Mouse (Mus musculus): Measurements from ENCODE around the gene Vrk2.
A peak's percentile ranks its signal among the peaks of the same experiment; 100 is the strongest.

Gene Vrk2

DNA sequence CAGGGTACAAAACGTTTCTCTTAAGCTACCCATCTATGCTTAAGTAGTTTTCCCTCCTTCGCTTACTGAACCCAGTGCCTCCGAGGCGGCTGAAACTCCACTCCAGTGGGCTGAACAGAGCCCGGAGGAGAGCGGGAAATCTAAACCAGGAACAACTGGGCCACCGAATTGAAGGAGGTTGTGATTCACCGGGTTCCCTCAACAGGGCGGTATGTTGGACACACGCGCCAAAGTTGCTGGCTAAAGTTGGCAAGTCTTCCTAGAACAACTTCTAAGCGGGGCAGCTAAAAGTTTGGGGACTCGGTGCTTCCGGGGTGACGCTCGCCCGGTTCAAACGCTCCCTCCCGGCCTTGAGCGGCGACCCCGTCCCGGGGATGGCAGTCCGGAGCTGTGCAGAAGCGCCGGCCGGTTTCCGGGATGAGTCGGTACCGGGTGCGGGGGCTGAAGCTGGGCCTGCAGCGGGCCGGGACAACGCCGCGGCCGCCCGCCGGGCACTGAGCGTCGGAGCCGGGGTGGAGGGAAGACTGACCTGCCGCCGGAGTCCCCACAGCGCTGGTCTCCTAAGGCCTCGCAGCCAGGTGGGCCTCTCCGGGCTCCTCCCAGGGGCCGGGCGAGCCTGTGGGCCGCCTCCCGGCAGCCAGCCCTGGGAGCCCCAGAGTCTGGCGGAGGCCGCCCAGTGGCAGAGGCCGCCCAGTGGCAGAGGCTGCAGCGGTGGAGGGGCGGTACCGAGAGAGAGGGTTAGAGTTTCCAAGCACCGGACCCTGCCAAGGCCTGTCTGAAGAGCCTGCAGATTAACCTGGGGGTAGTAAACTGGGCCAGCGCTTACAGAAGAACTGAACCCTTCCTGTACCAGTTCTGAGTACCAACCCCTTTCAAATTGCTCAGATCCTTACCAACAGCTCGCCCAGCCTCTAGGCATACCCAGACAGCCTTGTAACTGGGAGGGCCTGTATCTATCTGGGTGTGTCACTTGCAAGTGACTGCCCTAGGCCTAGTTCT lies at the start of gene Vrk2, which contains the start of gene Gm6899:
Gene Vrk2, minus strand, starts transcription at position 939 of the 999 bp plus-strand sequence.
Gene Gm6899, plus strand, starts transcription at position 181 of the 999 bp plus-strand sequence.
- DNase-seq: peak; percentile 89

- no peak for DNase-seq
Measured at GRCm38 (mm10) chr11:26642141-26642540, 48.3 kb upstream of the Vrk2 start.

DNA sequence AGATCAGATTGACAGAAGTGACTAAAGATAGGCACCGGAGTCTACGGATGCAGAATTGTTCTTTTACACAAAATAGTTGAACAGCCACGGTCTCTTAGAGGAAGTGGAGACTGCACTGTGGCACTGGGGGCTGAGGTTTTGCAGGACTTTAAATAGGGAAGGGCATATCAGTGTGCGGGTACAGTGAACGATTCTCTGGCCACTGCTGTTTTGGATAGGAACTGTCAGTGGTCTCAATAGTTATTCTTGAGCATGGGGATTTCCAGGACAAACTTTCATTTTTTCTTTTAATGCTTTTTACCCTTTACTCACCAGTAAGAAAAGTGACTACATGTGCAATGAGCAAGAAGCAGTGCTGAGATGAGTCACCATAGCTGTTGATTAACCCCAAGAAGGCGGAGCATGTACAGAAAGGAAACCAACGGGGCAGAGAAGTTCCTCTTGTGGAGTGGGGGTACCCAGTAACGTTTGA lies 46.6 kb upstream of the Vrk2 start:
- DNase-seq: peak; percentile 3

DNA sequence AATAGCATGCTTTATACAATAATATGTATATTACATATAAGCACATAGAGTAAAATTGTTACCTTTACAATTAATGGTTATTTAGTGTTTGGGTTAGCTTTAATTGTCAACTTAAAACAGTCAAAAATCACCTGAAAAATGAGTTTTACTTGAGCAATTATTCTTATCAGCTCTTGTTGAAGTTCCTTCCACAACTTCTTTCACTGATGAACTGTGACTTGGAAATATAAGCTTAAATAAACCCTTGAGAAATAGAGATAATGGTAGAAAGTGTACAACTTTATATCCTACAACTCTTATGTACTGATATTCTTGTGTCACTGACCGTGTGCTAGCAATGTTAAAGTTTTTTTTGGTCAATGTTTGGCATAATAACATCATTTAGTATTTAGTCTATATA lies 42.4 kb upstream of the Vrk2 start:
- DNase-seq: no peak

- no peak for DNase-seq
Measured at GRCm38 (mm10) chr11:26622727-26623126, 28.9 kb upstream of the Vrk2 start.

- no peak for DNase-seq
Measured at GRCm38 (mm10) chr11:26618475-26619223, 24.9 kb upstream of the Vrk2 start.

GRCm38 (mm10) chr11:26608795-26609194 lies 15.0 kb upstream of the Vrk2 start:
- DNase-seq: no peak

DNA sequence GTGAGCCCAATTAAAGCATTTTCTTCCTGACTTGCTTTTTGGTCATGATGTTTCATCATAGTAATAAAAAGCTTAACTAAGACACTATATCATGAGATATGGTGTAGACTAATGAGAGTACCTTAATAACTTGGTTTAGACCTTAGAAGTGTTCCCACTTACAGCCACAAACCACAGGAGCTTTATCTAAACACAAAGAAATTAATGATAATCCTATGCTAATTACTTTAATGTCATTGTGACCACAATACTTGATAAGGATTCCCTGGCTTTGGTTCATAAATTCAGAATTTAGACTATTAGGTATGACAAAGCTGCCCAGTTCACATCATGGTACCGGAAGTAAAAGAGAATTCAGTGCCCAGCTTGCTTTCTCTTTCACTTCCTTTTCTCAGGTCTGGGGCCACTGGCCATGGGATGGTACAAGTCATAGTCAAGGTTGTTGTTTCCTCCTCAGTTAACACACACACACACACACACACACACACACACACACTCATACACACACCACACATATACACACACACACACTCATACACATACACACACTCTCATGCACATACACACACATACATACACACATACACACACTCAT lies 10.4 kb upstream of the Vrk2 start:
- DNase-seq: no peak

DNA sequence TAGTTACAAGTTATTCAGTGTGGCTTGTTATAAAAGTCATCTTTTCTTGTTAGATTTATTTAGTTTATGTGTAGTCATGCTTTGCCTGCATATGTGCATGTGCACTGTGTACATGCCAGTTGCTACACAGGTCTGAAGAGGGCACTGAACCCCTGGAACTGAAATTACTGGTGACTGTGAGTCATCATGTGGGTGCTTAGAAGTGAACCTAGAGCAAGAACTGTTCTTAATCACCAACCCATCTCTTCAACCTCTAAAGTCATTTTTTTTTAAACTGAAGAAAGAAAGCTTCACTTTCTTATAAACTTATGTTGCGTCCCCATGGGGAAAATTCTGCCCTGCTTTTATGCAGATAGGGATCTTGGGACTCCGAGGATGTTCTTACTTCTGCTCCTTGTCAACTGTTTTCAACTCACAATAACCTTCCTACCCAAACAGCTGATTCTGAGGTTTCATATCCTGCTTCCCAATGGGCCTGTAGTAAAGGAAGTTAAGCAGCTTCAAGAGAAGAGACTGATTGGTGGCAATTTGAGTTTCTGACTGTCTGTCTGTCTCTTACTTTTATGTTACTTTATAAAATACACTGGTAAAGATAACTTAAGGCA lies 7.9 kb upstream of the Vrk2 start:
- no peak for DNase-seq

DNA sequence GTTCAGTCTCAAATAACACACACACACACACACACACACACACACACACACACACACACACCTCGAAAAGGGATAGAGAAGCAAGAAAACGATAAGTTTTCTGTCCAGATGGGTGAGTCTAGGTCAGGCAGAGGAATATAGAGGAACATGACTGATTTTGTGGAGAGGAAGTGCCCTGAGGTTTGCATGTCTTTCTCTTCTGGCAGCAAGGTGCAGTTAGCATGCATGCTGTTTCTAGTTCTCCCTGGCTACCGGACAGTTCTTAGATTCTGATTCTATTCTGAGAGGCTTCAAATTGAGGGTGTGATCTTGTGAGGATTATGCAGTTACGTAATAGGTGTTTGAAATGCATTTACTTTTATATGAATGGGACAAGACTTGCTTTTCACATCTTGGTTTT lies 6.9 kb upstream of the Vrk2 start:
- no peak for DNase-seq

- DNase-seq: no peak
Measured at GRCm38 (mm10) chr11:26598876-26599275, 5.1 kb upstream of the Vrk2 start.

DNA sequence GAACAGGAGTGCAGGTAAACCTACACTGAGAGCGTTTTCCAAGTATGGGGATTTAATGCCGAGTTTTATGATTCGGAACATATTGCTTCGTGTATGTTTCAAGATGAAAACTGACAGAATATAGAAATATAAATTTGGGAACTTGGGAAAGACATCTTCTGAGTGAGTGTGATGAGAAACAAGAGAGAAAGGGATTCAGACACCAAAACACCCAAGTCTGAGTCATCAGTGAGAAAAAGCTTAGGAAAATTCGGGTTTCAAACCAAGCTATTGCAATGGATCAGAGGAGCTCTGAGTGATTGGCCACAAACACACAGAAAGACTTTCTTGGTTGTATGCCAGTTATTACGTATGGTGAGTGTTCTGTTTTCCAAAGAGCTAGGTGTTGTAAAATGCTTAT lies 4.0 kb upstream of the Vrk2 start:
- DNase-seq: no peak

GRCm38 (mm10) chr11:26597145-26597544 lies 3.3 kb upstream of the Vrk2 start:
- DNase-seq: no peak

GRCm38 (mm10) chr11:26596186-26596585 lies 2.4 kb upstream of the Vrk2 start:
- DNase-seq: no peak

DNA sequence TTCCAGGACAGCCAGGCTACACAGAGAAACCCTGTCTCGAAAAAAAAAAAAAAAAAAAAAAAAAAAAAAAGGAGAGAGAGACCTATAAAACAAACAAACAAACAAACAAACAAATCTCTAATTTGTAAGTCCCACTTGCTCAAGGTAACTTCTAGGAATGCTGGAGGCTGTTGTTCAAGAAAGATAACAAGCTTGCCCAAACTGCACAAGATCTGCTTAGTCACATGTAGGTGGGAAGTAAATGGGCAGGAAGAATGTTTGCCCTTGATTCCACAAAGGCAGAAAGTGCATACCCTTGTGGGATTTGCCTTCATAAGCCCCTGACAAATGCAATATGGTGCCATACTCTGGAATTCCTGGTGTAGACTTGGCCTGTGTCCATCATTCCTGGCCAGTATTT lies 688 bp upstream of the Vrk2 start:
- no peak for DNase-seq

DNA sequence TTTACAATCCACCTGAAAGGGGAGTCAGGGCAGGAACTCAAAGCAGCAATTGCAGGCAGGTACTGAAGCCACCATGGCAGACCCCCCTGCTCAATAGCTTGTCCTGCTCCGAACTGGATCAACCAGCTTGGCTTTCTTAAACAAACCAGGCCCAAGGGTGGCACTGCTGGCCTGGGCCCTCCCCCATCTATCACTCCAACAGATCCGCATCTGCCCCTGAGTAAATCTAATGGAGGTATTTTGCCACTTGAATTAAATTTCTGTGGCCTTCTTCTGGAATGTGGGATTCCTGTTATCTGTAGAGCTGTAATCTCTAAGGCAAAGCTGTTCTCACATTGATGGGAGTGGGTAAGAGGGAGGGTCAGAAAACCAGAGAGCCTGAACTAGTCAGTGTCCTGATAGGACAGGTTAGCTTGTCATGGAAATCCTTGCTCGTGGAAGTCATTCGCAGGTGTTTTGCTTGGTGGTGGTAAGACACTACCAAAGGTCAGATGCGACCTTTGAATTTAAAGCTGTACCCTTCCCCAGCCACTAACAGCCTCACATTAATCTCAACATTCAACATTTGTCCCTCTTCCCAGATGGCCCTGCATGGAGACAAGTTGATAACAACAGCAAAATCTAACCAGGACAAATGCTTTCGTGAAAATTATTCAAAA lies 1.3 kb downstream of the Vrk2 start:
- peak; percentile 2 for DNase-seq

GRCm38 (mm10) chr11:26587184-26587524 lies 6.6 kb downstream of the Vrk2 start:
- no peak for DNase-seq

DNA sequence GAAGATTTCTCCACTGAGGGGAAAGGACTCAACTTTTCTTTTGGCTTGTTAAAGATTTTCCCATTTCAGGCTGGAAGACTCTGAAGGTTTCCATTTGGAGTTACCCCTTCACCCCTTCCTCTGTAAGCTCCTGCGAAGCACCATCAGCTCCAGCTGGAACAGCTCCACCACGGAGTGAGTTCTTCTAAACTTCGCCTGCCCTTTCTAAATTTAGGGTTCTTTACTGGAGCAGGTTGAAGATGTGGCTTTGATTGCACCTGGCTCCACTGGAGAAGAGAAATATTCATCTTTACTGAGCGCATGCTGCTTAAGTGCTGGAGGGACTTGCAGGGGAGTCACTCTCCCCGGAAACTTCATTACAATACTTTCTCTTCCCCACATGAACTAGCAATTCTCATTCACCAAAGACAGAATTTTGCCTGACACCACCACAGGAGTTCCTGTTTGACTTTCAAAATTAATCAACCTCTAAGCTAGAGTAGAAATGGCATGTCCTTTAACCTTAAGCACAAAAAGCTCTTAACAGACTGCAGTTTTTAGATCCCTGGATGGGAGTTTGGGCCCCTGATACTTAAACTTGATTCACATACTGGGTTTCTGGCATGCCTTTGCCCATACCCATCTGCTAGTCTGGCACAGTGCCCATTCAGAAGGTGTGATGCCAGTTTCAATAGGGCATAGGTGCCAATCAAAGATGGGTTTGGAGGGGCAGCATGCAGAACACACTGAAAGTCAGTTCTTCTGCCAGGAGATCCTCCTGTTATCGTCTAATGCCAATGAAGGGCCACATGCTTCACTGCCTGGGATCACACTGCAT lies 7.2 kb downstream of the Vrk2 start:
- DNase-seq: no peak

- no peak for DNase-seq
Measured at GRCm38 (mm10) chr11:26585409-26586366, 8.1 kb downstream of the Vrk2 start.

GRCm38 (mm10) chr11:26551551-26551950 lies 42.2 kb downstream of the Vrk2 start:
- no peak for DNase-seq

All from lung, postnatal 10 days (tissue).